Mouse (Mus musculus) testis, adult 2 months (tissue): ENCODE data around the gene Scel.

ENCODE experiments used
- CTCF ChIP-seq: fragments of 200-500 bp; IDR thresholded peaks from 2 replicates; pipeline ENCODE4 v1.5.1; 2012; ENCODE audit warnings: low read depth, mild to moderate bottlenecking, inconsistent platforms, low read length, moderate library complexity; ENCODE audit not compliant: control insufficient read depth, insufficient read depth, insufficient replicate concordance
- POLR2A ChIP-seq: fragments of 200-500 bp; IDR thresholded peaks from 2 replicates; pipeline ENCODE4 v1.6.1; 2012; ENCODE audit warnings: low read depth, mild to moderate bottlenecking, inconsistent platforms, low read length, moderate library complexity; ENCODE audit not compliant: control insufficient read depth

- TF ChIP-seq CTCF (no peak), POLR2A (no peak)
Observed at GRCm38 (mm10) chr14:103498613-103499012, 14.5 kb upstream of the Scel start.
